Mouse (Mus musculus): ENCODE measurements around the gene 2900026A02Rik. TPM values are rescaled to one million over a fixed set of nuclear protein-coding genes. Genes with fewer than 3 reads are reported as not detected.

The 2900026A02Rik gene
- total and polyA plus RNA-seq, 3 experiments: 0.05 TPM; not detected in 2

- ATAC-seq (ENCODE audit: extremely low read depth, insufficient number of reproducible peaks, low FRiP score, poor library complexity, severe bottlenecking): no peak
These were observed 6.6 kb downstream of the 2900026A02Rik start for GRCm38 (mm10) chr5:113214455-113214854.

DNA sequence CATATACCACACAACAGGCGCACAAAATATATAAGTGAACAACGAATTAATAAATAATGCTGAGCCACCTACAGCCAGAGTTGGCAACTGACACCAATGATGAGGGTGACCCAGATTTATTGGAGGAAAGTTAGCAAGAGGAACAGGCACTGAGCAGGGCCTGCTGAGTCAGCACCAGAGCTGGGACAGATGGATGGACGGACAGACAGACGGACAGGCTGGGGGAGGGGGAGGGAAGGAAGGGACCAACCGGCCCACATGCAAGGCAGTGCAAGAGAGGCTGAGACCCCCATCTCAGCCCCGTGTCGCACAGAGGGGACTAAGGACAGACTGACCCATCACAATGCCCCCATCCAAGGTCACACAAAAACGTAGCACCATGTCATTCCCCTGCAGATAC, 7.0 kb downstream of the 2900026A02Rik start:
- H3K27me3 ChIP-seq (ENCODE audit: insufficient read depth, low read length): no peaks in the 10 kb centered on the region
- ATAC-seq (ENCODE audit: extremely low read depth, insufficient number of reproducible peaks, low FRiP score, poor library complexity, severe bottlenecking): no peak

More at GRCm38 (mm10) chr5:113214455-113214854, 6.6 kb downstream of the 2900026A02Rik start:
- Histone ChIP-seq H3K36me3 (replicated peaks) (no peaks in the 10 kb centered on the region), H3K27me3 (ENCODE audit: insufficient read depth, low read length) (no peaks in the 10 kb centered on the region; the same call in 1 of the 2 replicates), H3K9me3 (replicated peaks) (peaks cover 99% of the 10 kb centered on the region), H3K4me1 (ENCODE audit: insufficient read depth, low read depth, low read length) (no peaks in the 10 kb centered on the region), H3K4me3 (ENCODE audit: low read depth, low read length) (no peak overlapping the region; the same call in 1 of the 2 replicates)
- TF ChIP-seq GATA1 (IDR thresholded peaks at IDR 0.05; ENCODE audit: borderline replicate concordance, low read length) (no peak), GATA2 (IDR thresholded peaks at IDR 0.05; ENCODE audit: borderline replicate concordance, low read depth, low read length) (no peak)
- no peak for DNase-seq (ENCODE audit: low spot score)

DNA sequence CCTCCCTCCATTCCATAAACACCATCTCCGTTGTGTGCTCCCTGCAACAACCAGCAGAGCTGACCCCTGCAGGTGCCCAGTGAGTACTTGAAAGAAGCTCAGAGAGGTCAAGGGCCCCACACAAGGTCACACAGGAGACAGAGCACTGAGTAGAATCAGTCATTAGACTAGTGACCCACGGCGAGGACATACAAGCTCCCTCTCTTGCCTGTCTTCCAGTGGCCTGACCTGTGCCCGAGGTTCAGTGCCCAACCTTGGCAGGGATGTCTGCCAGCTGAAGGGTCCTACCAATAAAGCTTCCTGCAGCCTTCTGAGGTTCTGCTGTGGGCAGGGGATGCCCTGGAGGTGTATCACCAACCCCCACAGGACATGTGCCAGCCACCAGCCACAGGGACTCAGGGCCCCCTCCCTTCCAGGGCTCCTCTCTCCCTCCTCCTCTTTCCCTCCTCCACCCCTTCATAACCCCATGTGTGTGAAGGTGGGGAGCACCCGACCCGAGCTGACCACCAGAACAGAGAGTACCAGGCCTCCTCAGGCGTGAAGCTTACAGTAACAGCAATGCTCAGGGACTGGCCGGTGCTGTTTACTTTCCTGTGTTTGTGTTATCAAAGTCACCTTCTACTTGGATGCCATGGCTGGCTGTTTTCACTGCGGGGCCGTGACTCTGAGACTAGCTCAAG, 8.7 kb downstream of the 2900026A02Rik start:
- no peaks in the 10 kb centered on the region for H3K4me1 ChIP-seq (ENCODE audit: insufficient read depth, low read depth, low read length)
- DNase-seq (ENCODE audit: low spot score) (no peak), ATAC-seq (ENCODE audit: extremely low read depth, insufficient number of reproducible peaks, low FRiP score, poor library complexity, severe bottlenecking) (no peak)
- H3K4me3 ChIP-seq (ENCODE audit: low read depth, low read length): no peak overlapping the region
- no peaks in the 10 kb centered on the region for H3K27me3 ChIP-seq (ENCODE audit: insufficient read depth, low read length)
- H3K36me3 ChIP-seq (replicated peaks): no peaks in the 10 kb centered on the region
- peaks cover 100% of the 10 kb centered on the region for H3K9me3 ChIP-seq (replicated peaks)
- TF ChIP-seq GATA1 (IDR thresholded peaks at IDR 0.05; ENCODE audit: borderline replicate concordance, low read length): no peak
- no peak for TF ChIP-seq TAL1 (conservative IDR thresholded peaks at IDR 0.05; ENCODE audit: low read depth, low read length)
- no peak for TF ChIP-seq GATA2 (IDR thresholded peaks at IDR 0.05; ENCODE audit: borderline replicate concordance, low read depth, low read length)
- no peak for TF ChIP-seq CTCF (IDR thresholded peaks at IDR 0.05; ENCODE audit: low read depth, low read length)
- TF ChIP-seq POLR2AphosphoS5 (IDR thresholded peaks at IDR 0.05; ENCODE audit: insufficient replicate concordance, low read depth, low read length): no peak

More for the DNA sequence above, 7.0 kb downstream of the 2900026A02Rik start:
- DNase-seq (ENCODE audit: low spot score): no peak
- Histone ChIP-seq H3K36me3 (replicated peaks) (no peaks in the 10 kb centered on the region), H3K4me1 (ENCODE audit: insufficient read depth, low read depth, low read length) (no peaks in the 10 kb centered on the region), H3K9me3 (replicated peaks) (peaks cover 99% of the 10 kb centered on the region), H3K4me3 (ENCODE audit: low read depth, low read length) (no peak overlapping the region; the same call in 1 of the 2 replicates)
- TF ChIP-seq GATA2 (IDR thresholded peaks at IDR 0.05; ENCODE audit: borderline replicate concordance, low read depth, low read length) (no peak), POLR2AphosphoS5 (IDR thresholded peaks at IDR 0.05; ENCODE audit: insufficient replicate concordance, low read depth, low read length) (no peak), TAL1 (conservative IDR thresholded peaks at IDR 0.05; ENCODE audit: low read depth, low read length) (no peak), CTCF (IDR thresholded peaks at IDR 0.05; ENCODE audit: low read depth, low read length) (no peak), GATA1 (IDR thresholded peaks at IDR 0.05; ENCODE audit: borderline replicate concordance, low read length) (no peak)

DNA sequence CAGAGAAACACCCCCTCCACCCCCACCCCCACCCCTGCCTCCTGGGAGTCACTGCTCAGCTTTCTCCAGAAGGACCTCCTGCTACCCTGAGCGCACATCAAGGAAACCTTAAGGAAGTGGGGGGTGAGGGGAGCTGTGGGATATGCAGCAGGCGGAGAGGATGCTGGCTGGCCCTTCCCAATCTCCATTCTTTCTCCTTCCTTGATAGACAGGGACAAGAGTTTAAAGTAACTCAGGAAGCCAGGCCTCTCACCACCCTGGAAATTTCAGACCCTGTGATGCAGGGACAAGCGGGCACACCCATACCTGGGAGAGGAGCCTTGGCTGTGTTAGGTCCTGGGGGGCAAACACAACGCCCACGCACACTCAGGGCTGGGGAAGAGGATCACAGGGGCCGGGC, 10.7 kb downstream of the 2900026A02Rik start:
- Histone ChIP-seq H3K27me3 (ENCODE audit: insufficient read depth, low read length) (no peaks in the 10 kb centered on the region), H3K36me3 (replicated peaks) (no peaks in the 10 kb centered on the region), H3K4me1 (ENCODE audit: insufficient read depth, low read depth, low read length) (no peaks in the 10 kb centered on the region), H3K4me3 (ENCODE audit: low read depth, low read length) (no peak overlapping the region), H3K9me3 (replicated peaks) (peaks cover 99% of the 10 kb centered on the region)
- no peak for ATAC-seq (ENCODE audit: extremely low read depth, insufficient number of reproducible peaks, low FRiP score, poor library complexity, severe bottlenecking)
- no peak for DNase-seq (ENCODE audit: low spot score)
- TF ChIP-seq GATA2 (IDR thresholded peaks at IDR 0.05; ENCODE audit: borderline replicate concordance, low read depth, low read length) (no peak), CTCF (IDR thresholded peaks at IDR 0.05; ENCODE audit: low read depth, low read length) (no peak), POLR2AphosphoS5 (IDR thresholded peaks at IDR 0.05; ENCODE audit: insufficient replicate concordance, low read depth, low read length) (no peak), GATA1 (IDR thresholded peaks at IDR 0.05; ENCODE audit: borderline replicate concordance, low read length) (no peak), TAL1 (conservative IDR thresholded peaks at IDR 0.05; ENCODE audit: low read depth, low read length) (no peak)

DNA sequence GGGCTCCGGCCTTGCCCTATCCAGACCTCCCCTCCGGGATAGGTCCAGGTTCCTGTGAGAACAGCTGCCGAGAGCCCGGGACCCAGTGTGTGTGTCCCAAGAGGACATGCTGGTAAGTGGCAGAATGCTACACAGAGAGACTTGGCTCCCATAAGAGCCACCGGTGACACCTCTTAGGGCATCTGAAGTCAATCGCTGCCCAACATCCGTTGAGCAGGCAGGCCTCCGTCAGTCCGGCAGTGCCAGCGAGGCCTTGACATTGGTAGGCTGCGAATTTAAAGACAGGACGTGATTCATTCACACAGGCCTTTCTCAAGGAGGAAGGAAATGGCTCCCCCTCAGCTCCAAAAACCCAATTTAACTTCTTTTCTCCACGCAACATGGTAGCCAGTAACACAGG, 11.1 kb downstream of the 2900026A02Rik start:
- Histone ChIP-seq H3K36me3 (replicated peaks) (no peaks in the 10 kb centered on the region), H3K4me3 (ENCODE audit: low read depth, low read length) (no peak overlapping the region; the same call in 1 of the 2 replicates), H3K27me3 (ENCODE audit: insufficient read depth, low read length) (no peaks in the 10 kb centered on the region), H3K4me1 (ENCODE audit: insufficient read depth, low read depth, low read length) (no peaks in the 10 kb centered on the region), H3K9me3 (replicated peaks) (peaks cover 99% of the 10 kb centered on the region)
- TF ChIP-seq GATA2 (IDR thresholded peaks at IDR 0.05; ENCODE audit: borderline replicate concordance, low read depth, low read length): no peak
- TF ChIP-seq TAL1 (conservative IDR thresholded peaks at IDR 0.05; ENCODE audit: low read depth, low read length): no peak
- TF ChIP-seq GATA1 (IDR thresholded peaks at IDR 0.05; ENCODE audit: borderline replicate concordance, low read length): no peak
- TF ChIP-seq POLR2AphosphoS5 (IDR thresholded peaks at IDR 0.05; ENCODE audit: insufficient replicate concordance, low read depth, low read length): no peak
- no peak for TF ChIP-seq CTCF (IDR thresholded peaks at IDR 0.05; ENCODE audit: low read depth, low read length)
- ATAC-seq (ENCODE audit: extremely low read depth, insufficient number of reproducible peaks, low FRiP score, poor library complexity, severe bottlenecking) (no peak), DNase-seq (ENCODE audit: low spot score) (no peak)

DNA sequence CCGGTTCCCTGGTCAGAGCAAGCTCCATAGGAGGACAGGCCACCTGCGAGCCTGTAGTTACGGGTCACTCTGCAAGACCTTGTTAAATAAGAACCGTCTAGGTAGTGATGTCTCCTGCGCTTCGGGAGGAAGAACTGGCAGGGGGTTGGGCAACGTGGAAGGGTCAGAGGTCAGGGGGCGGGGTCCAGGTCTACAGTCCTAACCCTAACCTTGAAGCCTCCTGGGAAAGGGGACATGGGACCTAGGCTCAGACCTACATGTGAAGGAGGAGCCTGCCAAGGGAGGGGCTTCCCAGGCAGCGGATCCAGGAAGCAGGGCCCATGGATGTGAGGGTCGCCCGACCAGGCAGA, 11.7 kb downstream of the 2900026A02Rik start:
- H3K36me3 ChIP-seq (replicated peaks): no peaks in the 10 kb centered on the region
- DNase-seq (ENCODE audit: low spot score) (no peak), ATAC-seq (ENCODE audit: extremely low read depth, insufficient number of reproducible peaks, low FRiP score, poor library complexity, severe bottlenecking) (no peak)
- H3K4me1 ChIP-seq (ENCODE audit: insufficient read depth, low read depth, low read length): no peaks in the 10 kb centered on the region
- no peak for TF ChIP-seq GATA2 (IDR thresholded peaks at IDR 0.05; ENCODE audit: borderline replicate concordance, low read depth, low read length)
- TF ChIP-seq CTCF (IDR thresholded peaks at IDR 0.05; ENCODE audit: low read depth, low read length): no peak
- TF ChIP-seq POLR2AphosphoS5 (IDR thresholded peaks at IDR 0.05; ENCODE audit: insufficient replicate concordance, low read depth, low read length): no peak
- no peak for TF ChIP-seq GATA1 (IDR thresholded peaks at IDR 0.05; ENCODE audit: borderline replicate concordance, low read length)
- TF ChIP-seq TAL1 (conservative IDR thresholded peaks at IDR 0.05; ENCODE audit: low read depth, low read length): no peak
- H3K4me3 ChIP-seq (ENCODE audit: low read depth, low read length): no peak overlapping the region; the same call in 1 of the 2 replicates
- peaks cover 99% of the 10 kb centered on the region for H3K9me3 ChIP-seq (replicated peaks)
- H3K27me3 ChIP-seq (ENCODE audit: insufficient read depth, low read length): no peaks in the 10 kb centered on the region
